ENCODE assay signal across 9 mouse cellular contexts in the genomic region with DNA sequence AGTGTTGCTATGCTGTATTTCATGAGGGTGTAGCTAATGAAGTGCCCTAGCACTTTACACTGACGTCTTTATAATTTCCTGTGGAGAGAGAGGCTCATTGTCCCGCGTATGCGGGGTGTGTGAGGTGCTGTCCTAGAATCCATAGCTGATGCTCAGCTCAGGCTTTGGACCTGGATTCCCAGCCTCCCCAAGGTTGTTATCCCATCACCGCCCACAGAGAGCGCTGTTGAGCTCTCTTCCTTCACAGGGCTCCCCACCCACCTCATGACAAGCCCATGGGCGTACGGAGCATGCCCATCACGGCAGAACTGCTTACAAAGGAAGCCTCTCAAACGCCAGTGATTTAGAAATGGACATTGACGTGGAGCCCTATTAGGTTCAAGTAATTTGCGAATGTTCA.
DNase-seq lines count a peak whose midpoint lies in the region; ATAC-seq and TF ChIP-seq lines count a peak whose summit lies in the region.
"Had no signal": no experiment of that assay in that cellular context is flagged by ENCODE, and none has a peak within 500 bp of the region (broad histone marks: within the 10 kb centered on the region; RNA-seq: fewer than 3 reads in every experiment).

No protein-coding gene starts in this region.

- ATAC-seq in forebrain, postnatal 0 days, result peak; percentile 42
- no peak for ATAC-seq in forebrain, embryonic 11.5 days (replicated peaks; ENCODE audit: low FRiP score)
- peak; percentile 40; the same call in 1 of the 2 replicates for ATAC-seq in midbrain, embryonic 15.5 days (replicated peaks)
- no peak for ATAC-seq in midbrain, embryonic 11.5 days (ENCODE audit: low FRiP score)
- peak; percentile 81; the same call in 1 of the 2 replicates for ATAC-seq in megakaryocyte-erythroid progenitor cell, adult 5-6 weeks (replicated peaks; ENCODE audit: low FRiP score, low TSS enrichment, poor library complexity, severe bottlenecking)
- no peak for ATAC-seq in frontal cortex, adult (ENCODE audit: low TSS enrichment)

- WGBS in forebrain, postnatal 0 days, result 84% methylated on average over 12 of the region's 12 CpGs
- 88% methylated on average over 12 of the region's 12 CpGs for WGBS in forebrain, embryonic 11.5 days
- 83% methylated on average over 12 of the region's 12 CpGs for WGBS in midbrain, embryonic 15.5 days
- 89% methylated on average over 12 of the region's 12 CpGs for WGBS in midbrain, embryonic 11.5 days

- H3K4me1 ChIP-seq in forebrain, postnatal 0 days (ENCODE audit: insufficient read depth), result no peaks in the 10 kb centered on the region
- no peaks in the 10 kb centered on the region for H3K4me1 ChIP-seq in forebrain, embryonic 11.5 days (replicated peaks; ENCODE audit: control insufficient read depth, insufficient read depth, low read length)
- H3K4me1 ChIP-seq in midbrain, embryonic 15.5 days, result 0 out of 2 replicates have a peak, but pooled peaks cover 2% of the 10 kb centered on the region
- H3K4me1 ChIP-seq in midbrain, embryonic 11.5 days (ENCODE audit: control insufficient read depth, insufficient read depth, low read length), result no peaks in the 10 kb centered on the region

- no peaks in the 10 kb centered on the region for H3K27me3 ChIP-seq in forebrain, postnatal 0 days (ENCODE audit: insufficient read depth, low read length)
- H3K27me3 ChIP-seq in forebrain, embryonic 11.5 days (ENCODE audit: control insufficient read depth, insufficient read depth, low read length), result no peaks in the 10 kb centered on the region
- H3K27me3 ChIP-seq in midbrain, embryonic 15.5 days (replicated peaks), result no peaks in the 10 kb centered on the region
- H3K27me3 ChIP-seq in midbrain, embryonic 11.5 days (ENCODE audit: control insufficient read depth, insufficient read depth, low read length), result no peaks in the 10 kb centered on the region

- H3K9me3 ChIP-seq in forebrain, postnatal 0 days (ENCODE audit: low read length), result no peaks in the 10 kb centered on the region
- H3K9me3 ChIP-seq in forebrain, embryonic 11.5 days (ENCODE audit: control insufficient read depth, low read length), result no peaks in the 10 kb centered on the region
- H3K9me3 ChIP-seq in midbrain, embryonic 15.5 days, result no peaks in the 10 kb centered on the region
- no peaks in the 10 kb centered on the region for H3K9me3 ChIP-seq in midbrain, embryonic 11.5 days (ENCODE audit: control insufficient read depth, low read length)

- peak; percentile 24; the same call in 1 of the 2 replicates for TF ChIP-seq CTCF in forebrain, postnatal 0 days (IDR thresholded peaks at IDR 0.05; ENCODE audit: low read depth)

- H3K27ac ChIP-seq in forebrain, postnatal 0 days (ENCODE audit: low read depth, low read length), result no peak overlapping the region
- no peak overlapping the region for H3K27ac ChIP-seq in forebrain, embryonic 11.5 days (ENCODE audit: low read depth, low read length)
- no peak overlapping the region for H3K27ac ChIP-seq in midbrain, embryonic 15.5 days
- no peak overlapping the region for H3K27ac ChIP-seq in midbrain, embryonic 11.5 days (ENCODE audit: low read depth, low read length)

- no peaks in the 10 kb centered on the region for H3K36me3 ChIP-seq in forebrain, postnatal 0 days (ENCODE audit: insufficient read depth)
- H3K36me3 ChIP-seq in forebrain, embryonic 11.5 days (ENCODE audit: control insufficient read depth, insufficient read depth, low read length), result no peaks in the 10 kb centered on the region
- H3K36me3 ChIP-seq in midbrain, embryonic 15.5 days (replicated peaks), result no peaks in the 10 kb centered on the region
- no peaks in the 10 kb centered on the region; the same call in 1 of the 2 replicates for H3K36me3 ChIP-seq in midbrain, embryonic 11.5 days (ENCODE audit: control insufficient read depth, insufficient read depth, low read length)

- no peak overlapping the region for H3K9ac ChIP-seq in forebrain, postnatal 0 days
- H3K9ac ChIP-seq in forebrain, embryonic 11.5 days (ENCODE audit: low read length), result no peak overlapping the region
- H3K9ac ChIP-seq in midbrain, embryonic 15.5 days, result no peak overlapping the region
- no peak overlapping the region for H3K9ac ChIP-seq in midbrain, embryonic 11.5 days (ENCODE audit: low read length)

- DNase-seq in forebrain, postnatal 0 days, result no peak
- DNase-seq in forebrain, embryonic 11.5 days (ENCODE audit: low spot score), result no peak
- DNase-seq in midbrain, embryonic 11.5 days (ENCODE audit: low spot score, missing footprints), result no peak
- DNase-seq in cerebellum, adult 11-12 months, result peak; percentile 58
- DNase-seq in ovary, postnatal 10 days (ENCODE audit: low spot score), result no peak

- H3K4me2 ChIP-seq in forebrain, postnatal 0 days (ENCODE audit: low read depth), result no peak overlapping the region
- no peak overlapping the region for H3K4me2 ChIP-seq in forebrain, embryonic 11.5 days (ENCODE audit: low read depth, low read length, severe bottlenecking)
- H3K4me2 ChIP-seq in midbrain, embryonic 15.5 days, result no peak overlapping the region
- no peak overlapping the region for H3K4me2 ChIP-seq in midbrain, embryonic 11.5 days

- no peak overlapping the region for H3K4me3 ChIP-seq in forebrain, postnatal 0 days (ENCODE audit: low read depth, low read length)
- H3K4me3 ChIP-seq in forebrain, embryonic 11.5 days (ENCODE audit: low read depth, low read length), result no peak overlapping the region
- H3K4me3 ChIP-seq in midbrain, embryonic 15.5 days, result no peak overlapping the region
- H3K4me3 ChIP-seq in midbrain, embryonic 11.5 days (ENCODE audit: low read depth, low read length), result no peak overlapping the region
- H3K4me3 ChIP-seq: erythroblast, embryonic 14.5 days had no signal

Comparison
In these comparisons a context has a peak if more than half of its experiments do, and no peak if none do; other contexts are left out.
1. ATAC-seq: peak in forebrain, postnatal 0 days (single experiment), midbrain, embryonic 15.5 days (single experiment) and megakaryocyte-erythroid progenitor cell, adult 5-6 weeks (single experiment); none in forebrain, embryonic 11.5 days (single experiment), midbrain, embryonic 11.5 days (single experiment) and frontal cortex, adult (single experiment).